Mouse (Mus musculus) kidney, adult 11 months (tissue): ENCODE results near the gene Pank1.

Experiments used
- DNase-seq: peaks from one replicate; pipeline ENCODE4 v3.0.0; 2022

The Pank1 gene

DNA sequence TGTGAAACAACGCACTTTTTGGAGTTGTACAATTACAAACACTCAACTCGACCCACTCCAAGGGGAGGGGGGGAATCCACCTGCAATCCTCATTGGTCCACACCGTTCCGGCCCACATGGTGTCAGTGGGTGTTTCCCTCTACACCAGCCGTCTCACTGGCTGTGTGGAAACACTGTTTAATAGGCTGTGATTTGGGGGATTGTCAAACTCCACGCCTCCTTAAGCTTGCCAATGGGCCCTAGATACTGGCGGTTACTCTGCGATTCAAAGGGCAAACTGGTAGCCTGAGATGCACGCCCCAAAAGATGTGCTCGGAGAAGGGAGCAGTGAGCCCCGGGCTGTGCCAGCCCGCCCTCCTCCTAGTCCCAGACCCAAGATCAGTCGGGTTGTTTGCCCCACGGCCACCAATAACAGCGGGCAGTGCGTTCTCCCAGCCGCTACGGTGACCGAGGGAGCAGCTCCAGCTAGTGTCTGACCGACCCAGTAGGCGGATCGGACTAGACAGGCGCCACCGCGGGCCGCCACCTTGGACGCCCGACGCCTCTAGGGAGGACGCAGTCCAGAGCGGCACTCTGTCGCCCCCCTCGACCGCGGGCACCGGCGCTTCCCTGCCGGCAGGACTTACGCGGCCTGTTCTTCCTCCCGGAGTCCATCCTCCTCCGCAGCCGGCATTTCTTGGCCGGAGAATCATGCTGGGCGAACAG lies 1.2 kb downstream of the Pank1 start:
- DNase-seq = peak; percentile 97

DNA sequence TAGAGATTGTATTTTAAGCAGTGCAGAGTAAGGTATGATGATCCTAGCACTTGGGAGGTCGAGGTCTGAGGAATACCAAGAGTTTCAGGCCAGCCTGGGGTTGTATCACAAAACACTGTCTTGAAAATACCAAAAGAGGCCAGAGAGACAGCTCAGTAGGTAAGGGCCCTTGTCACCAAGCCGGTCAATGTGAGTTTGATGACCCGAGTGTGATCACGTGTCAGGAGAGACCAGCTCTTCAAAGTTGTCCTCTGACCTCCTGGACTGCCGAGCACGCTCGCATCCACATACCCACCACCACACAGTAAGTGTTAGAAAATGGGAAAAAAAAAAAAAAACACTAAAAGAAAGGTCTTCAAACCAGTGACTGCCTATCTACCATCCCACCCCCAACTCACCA lies 2.6 kb downstream of the Pank1 start:
- peak; percentile 66 for DNase-seq

DNA sequence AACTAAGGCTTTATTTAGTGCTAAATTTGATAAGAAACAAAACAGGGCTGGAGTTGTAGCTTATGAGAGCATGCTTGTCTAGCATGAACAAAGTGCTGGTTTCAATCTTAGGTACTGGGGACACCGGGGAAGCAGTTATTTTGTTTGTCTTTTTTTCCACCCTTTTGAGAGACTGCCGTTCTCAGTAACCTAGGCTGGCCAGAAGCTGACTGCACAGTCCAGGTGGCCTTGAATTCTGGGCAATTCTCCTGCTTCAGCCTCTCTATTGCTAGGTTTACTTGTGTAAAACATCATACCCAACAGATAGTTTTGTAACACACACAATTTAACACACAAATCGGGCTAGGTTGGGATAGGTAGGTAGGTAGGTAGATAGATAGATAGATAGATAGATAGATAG lies 9.9 kb downstream of the Pank1 start:
- no peak for DNase-seq

DNA sequence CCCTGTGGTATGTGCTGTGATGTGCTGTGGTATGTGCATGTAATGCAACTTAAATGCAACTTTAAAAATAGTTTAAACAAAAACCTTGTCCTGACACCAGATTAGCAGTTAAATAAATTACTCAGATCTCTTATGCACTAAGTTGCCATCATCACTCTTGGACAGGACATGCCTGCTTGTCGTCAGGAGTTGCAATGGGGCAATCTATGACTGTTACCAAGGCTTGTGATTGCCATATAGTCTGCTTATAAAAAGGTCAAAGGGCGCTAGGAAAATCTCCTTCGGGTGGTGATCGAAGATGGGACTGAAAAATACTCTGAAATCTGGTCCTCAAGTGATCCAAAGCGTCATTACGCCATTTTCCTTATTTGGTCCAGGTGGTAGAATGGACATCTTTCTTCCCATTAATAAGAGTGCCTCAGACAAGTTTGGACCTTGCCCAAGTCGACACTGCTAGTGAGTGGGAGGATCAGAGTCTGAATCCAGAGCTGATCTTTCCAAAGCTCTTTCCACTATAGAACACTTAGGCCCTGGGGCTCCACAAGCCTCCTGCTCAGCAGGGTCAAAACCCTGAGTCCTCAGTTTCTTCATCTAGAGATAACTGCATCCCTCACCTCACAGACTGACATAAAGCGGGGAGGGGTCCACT lies 11.0 kb downstream of the Pank1 start:
- no peak for DNase-seq

DNA sequence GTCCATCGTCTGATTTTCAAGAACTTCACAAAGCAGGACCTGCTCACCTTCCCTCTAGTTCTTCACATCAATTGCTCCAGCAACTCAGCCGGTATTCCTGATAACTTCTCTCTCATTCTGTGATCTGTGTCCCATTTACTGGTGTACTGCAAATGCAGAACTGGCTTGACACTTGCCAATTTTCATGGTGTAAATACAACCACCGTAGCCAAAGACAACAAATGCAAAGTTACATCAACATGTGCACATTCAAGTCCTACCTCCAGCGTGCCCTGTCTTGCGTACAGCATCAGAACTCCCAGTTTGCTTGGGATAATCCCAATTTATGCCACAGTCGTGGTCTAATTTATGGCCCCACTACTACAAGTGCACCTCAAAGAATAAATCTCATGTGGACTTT lies 15.5 kb downstream of the Pank1 start:
- DNase-seq = no peak

DNA sequence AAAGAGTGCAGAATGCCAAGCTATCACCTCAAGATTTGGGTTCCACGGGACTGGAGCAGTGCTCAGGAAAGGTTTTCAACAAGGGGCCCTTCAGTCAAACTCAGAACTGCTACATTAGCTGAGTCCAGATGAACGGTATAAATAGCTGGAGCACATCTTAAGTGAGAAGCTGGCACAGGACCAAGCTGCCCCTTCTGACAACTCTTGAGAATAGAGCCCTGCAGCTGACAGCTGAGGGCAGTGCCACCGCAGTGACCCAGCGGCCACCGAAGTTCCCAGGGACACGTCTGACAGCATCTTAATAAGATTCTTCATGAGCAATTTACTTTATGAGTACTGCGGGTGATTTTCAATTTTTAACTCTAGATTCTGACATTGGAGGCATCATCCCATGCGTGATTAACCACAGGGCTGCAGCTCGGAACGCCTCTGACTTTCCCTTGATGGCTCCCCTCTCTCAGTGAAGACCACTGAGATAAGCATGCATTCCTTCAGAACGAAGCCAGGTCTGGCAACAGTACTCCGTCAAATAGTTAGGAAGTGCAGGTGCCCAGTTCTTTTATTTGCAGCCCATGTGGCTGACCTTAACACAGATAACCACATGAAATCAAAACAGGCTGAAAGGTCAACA lies 23.1 kb downstream of the Pank1 start:
- no peak for DNase-seq

DNA sequence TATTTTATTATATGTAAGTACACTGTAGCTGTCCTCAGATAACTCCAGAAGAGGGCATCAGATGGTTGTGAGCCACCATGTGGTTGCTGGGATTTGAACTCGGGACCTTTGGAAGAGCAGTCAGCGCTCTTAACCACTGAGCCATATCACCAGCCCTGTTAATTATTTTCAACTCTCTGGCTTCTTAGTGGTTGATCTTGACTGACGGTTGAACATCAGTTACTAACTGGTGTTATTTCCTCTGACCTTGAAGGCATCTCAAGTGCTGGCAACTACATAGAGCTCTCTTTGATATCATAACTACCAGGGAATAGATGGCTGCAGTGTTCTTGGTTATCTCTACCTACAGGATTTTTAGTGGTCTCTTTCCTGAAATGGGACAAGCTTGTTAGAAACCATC lies 28.1 kb downstream of the Pank1 start:
- peak; percentile 29 for DNase-seq

DNA sequence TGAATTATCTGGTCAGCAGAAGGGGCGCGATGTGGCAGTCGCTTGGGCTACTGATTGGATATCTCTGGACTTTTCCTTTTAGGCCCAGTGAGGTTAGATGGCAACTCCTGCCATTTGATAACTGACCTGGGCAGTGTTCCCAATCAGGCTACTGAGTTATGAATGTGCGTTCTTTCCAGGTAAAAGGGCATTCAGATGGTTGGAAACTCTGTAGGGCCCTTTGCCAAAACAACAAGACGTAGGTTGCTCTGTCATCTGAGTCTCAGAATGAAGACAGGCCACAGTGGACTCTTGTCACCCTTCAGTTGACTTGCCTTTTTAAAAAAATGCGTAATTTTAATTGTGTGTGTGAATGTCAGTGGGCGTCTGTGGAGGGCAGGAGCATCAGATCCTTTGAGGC lies 29.8 kb downstream of the Pank1 start:
- peak; percentile 67 for DNase-seq

DNA sequence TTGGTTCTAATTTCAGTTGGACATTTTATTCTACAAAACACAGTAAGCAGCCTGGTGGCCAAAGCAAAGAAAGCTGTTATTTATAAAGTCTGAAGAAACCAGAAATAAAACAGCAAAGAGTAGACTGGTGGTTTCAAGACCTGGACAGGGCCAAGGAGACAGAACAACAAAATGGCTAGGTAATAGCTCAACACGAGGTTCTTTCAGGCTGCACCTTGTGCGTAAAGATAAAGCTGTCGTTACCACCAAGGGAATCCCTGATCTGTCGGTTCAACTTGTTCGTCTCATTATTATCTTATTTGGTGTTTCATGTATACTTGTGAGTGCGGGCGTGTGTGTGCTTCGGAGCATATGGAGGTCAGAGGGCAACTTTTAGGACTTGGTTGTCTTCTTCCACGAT lies 31.1 kb downstream of the Pank1 start:
- DNase-seq = no peak

DNA sequence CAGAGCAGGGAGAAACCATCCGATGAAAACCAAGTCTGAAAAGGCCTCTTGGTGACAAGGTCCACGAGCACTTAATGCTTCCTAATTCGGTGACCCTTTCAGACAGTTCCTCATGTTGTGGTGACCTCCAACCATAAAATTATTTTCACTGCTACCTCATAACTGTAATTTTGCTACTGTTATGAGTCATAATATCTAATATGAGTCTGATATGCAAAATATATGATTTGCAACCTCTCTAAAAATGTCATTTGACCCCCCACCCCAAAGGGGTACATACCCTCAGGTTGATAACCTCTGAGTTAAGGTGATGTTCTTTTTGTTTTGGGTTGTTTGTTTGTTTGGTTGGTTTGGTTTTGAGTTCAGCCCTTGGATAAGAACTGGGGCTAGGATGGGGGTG lies 32.2 kb downstream of the Pank1 start:
- no peak for DNase-seq

DNA sequence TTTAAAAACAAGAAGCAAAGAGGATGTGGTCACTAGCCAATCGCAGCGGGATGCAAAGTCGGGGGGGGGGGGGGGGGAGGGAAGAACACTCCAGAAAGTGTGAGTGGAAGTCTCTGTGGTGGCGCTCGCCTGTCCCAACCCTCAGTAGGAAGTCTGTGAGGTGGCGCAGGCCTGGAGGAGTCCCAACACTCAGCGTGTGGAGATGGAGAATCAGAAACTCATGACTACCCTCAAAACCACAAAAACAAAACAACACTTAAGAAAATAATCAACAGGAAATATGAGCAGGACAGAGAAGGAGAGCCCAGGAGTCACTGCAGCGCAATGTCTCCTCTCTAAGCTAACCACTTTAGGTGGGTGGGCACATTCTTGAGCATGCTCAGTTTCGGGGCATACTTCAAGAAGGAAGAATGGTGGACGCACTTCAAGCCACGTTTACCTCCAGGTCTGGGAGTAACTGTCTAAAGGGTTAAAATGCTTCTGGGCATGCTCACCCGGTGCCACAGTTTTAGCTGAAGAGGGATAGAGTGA lies 32.7 kb downstream of the Pank1 start:
- no peak for DNase-seq

DNA sequence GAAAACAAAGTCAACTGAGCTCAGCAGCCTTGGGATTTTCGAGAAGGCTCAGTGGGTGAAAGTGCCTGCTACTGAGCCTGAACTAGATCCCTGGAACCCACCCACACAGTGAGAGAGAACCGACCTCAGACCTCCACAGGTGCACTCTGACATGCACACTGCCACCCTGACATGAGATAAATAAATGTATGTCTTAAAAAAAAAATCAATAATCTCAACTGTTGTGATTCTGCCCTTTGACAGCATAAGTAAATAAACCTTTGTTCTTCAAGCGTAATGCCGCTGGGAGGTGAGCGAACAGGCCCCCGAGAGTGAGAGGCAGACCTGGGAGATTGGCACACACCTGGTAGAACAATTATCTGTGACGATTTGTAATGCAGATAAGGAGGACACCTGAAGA lies 33.2 kb downstream of the Pank1 start:
- no peak for DNase-seq

DNA sequence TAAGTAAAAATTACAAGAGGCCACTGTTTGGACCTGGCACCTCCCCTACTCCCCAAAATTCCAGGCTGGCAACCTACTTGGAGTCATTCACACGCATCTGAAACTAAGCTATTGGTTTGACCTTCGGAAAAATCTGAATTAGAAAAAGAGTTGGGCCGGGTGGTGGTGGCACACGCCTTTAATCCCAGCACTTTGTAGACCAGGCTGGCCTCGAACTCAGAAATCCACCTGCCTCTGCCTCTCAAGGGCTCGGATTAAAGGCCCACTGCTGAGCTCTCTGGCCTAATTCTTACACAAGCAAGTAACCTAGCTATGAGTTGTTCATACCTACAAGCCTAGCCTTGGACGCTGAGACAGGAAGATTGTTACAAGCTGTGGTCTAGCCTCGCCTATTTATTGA lies 33.9 kb downstream of the Pank1 start:
- DNase-seq = no peak

DNA sequence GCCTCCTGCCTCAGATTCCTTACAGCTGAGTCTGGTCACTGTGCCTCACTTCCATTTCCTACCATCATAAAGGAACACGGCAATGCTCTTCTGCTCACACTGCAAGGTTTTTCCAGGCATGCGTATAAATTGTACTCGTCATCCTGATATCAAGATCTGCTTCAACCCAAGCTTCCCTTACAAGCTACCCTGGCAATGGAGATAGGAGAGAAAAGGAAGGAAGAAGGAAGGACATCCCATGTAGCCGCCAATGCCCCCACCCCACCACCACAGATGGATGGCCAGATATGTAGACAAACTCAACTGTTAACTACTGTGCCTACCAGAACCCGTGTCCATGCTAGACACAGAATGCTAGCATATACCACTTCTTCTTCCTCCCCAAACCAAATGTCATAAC lies 34.5 kb downstream of the Pank1 start:
- DNase-seq = no peak

DNA sequence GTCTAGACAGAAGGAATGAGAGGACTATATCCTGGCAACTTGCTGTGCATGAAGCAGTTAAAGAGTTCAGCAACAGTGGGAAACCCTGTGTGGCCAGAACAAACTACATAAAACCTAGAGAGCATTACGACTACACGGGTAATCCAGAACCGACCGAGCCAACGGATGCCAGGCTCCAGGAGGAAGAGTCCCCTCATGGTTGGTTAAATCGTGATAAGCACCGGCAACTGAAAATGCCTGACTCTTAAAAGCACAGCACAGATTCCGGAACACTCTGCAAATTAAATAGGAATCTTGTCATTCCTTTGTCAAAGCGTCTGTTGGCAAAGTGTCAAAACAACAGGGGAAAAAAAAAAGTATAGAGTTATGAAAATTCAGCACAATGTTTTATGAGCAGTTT lies 35.2 kb downstream of the Pank1 start:
- DNase-seq = no peak

DNA sequence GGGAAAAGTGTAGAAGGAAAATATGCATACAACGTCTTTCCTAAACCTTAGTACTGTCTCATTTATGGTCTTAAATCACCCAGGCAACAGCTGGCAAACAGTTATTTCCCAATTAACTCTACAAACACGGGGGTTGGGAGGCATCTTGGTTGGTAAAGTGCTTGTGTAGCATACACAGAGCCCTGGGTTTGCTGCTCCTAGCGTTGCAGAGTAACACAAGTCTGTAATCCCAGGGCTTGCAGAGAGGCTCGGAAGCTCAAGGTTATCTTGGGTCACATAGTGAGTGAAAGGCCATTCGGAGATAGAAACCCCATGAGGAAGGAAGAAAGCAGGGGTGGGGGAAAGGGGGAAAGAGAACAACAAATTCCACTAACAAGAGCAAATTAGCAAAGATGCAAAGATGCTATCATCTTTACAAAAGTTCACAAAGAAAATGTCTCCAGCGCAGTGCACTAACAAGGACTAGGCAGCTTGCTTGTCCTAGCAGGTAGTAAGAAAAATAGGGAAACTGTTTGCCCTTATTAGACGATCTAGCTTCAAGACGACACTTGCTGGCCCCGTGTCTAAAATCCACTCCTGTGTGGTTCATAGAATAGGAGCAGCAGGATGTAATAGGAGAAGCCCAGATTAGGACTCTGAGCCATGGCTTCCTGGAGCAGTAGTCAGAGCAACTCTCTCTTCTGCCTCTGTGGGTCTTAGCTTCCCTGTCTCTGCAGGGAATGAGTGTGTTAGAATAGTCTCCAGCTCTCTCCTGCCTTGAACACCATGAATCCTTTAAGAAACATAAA lies 37.3 kb downstream of the Pank1 start:
- no peak for DNase-seq

DNA sequence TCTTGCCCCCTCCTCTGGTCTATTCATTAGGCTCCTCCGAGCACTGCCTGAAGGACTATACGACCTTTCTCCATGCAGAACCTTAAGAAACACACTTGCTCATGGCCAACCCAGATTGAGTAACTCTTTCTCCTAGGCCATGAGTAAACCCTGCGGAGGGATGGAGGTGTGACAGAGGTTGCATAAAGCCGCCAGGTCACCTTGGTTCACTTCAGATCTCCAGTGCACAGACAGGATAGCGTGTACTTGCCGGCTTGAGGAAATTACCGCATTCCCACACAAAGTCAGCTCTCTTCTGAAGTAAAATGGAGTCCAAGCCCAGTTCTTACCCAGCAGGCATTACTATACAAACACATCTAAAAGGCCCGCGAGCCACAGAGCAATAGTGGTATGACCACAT lies 40.6 kb downstream of the Pank1 start:
- DNase-seq = no peak

DNA sequence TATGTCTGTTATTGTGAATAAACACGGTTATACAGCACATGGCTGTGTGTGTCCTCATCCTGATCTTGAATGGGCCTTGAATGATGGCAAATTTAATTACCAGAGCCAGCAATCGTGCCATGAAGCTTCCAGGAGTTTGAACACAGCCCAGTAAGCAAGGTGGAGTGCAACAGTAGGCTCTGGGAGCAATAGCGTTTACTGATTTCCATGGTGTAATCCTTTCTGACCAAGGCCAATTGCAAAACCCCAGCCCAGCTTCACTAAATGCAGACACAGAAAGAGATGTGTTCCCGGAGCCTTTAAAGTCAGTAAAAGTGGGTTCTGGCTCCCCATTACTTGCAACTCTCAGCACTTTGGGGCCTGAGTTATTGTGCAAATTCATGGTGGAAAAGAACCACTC lies 47.6 kb downstream of the Pank1 start:
- no peak for DNase-seq

DNA sequence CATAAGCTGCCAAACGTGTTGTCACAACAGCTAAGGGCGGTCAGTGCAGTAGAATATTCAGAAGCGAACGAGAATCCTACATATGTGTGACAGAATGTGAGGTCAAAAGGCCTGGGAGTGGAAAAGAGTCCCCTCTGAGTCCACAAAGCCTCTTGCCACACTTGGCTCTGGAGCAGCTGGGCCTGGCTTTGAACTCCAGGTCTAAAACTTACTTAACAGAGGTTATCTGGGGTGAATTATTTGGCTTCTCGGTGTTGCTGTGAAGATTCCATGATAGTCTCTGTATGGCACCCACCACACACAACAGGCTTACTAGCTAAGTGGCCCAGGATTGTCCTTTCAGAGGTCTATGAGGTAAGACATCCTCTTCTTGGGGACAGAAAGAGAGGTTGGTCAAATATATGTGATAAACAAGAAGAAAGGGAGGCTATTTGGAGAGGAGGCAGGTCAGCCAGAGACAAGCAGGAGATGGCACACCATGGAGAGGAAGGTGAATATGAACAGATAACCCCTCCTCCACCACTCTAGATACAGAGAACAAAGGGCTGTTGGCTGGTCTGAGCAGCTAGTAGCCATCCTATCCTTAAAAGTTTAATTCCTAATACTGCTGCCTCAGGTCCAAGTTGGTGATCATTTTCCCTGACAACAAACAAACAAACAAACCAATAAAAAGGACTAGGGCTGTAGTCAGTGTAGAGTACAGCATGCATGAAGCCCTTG lies 51.2 kb downstream of the Pank1 start:
- DNase-seq = no peak

DNA sequence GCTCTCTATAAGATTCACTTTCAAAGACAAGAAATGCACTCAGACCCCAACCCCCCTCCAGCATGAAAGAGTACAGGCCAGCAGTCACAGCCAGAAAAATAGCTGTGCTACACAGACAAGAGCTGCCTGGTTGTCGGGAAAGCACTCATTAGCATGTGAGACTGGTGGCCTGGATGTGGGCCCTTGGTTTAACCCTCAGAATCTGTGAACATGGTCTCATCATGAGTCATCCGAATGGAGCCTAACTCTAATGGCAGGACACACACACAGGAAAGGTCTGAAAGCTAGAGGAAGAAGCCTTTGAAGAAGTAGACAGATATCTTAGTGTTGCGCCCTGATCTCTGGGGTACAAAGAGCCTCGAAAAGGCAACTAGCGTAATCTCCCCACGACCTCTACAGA lies 51.8 kb downstream of the Pank1 start:
- DNase-seq = no peak

DNA sequence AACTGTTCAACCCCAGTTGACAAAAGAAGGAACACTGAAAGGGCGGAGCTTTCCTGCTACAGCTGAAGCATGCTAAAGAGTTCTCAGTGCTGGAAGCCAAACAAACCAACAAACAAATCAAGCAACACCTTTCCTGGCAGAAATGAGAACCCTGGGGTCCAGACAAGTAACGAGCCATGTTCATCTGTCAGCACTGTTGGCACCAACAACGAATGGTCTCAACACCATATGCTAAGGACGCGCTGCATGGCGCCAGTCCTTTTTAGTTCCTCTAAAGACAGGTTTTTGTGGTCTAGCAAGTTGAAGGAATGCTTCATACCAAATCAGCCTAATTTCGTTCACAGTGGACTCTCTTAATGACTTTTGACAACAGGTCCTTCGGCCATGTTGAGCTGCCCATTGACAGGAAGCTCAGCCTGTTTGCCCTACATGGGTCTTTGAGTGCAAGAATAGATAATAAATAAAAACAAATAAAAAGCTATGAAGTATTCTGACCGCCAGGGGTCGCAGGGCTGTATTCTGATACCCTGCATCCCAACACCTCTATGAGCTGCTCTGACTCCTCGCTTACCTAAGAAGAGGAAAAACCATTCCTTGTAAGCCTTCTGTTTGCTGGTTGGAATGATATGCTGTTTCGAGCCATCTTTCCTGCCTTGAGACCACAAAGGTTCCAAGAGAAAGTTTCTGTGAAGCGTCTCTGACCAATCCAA lies 53.2 kb downstream of the Pank1 start:
- no peak for DNase-seq

DNA sequence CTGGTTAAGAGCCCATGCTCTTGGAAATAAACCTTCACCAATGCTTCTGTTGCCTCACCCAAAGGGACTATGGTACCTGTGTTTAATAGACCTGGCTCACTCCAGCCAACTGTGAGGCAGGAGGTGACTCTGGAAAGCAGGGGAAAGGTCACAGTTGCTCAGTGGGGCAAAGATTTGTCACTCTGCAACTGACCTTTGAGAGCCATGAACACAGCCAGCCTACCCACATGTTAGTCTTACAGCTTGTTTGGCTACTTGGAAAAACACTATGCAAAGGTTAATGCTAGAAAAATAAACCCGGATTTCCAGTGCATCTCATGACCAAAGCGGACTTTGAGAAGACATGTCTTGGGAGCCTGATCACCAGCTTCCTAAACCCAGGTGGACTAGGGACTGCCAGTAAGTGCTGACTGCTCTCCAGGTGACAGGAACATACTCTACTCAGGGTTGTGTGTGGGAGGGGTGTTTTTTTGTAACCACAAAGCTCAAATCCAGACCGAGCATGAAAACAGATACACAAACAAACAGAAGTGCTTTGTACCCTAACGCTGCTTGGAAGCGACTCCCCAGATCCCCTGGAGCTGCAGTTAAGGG lies 59.6 kb downstream of the Pank1 start:
- peak; percentile 92 for DNase-seq
